Mouse (Mus musculus) heart, postnatal 0 days (tissue): ENCODE measurements around the gene Plekhb2. TPM values are rescaled to one million over a fixed set of nuclear protein-coding genes. Genes with fewer than 3 reads are reported as not detected.

ENCODE experiments used
- ATAC-seq: fragments of 200-750 bp; cut with Nextera tagmentation; 2 replicates; pipeline ENCODE4 v1.8.0; 2017; ENCODE audit warnings: low read depth, moderate number of reproducible peaks, moderate library complexity; ENCODE audit not compliant: insufficient read depth
- DNase-seq: peaks from one replicate; pipeline ENCODE4 v3.0.0-alpha.2; 2016; ENCODE audit warnings: low spot score
- H3K27ac ChIP-seq: fragments of 300-500 bp; sonication (generic); 2 replicates; pipeline ENCODE4 v1.5.1; 2014; ENCODE audit warnings: low read depth, mild to moderate bottlenecking
- H3K27me3 ChIP-seq: fragments of 300-500 bp; sonication (generic); 2 replicates; pipeline ENCODE4 v1.6.1; 2014; ENCODE audit warnings: low read length, mixed read lengths; ENCODE audit not compliant: control insufficient read depth, insufficient read depth
- H3K36me3 ChIP-seq: fragments of 300-500 bp; sonication (generic); replicated peaks from 2 replicates; pipeline ENCODE4 v1.6.1; 2014; ENCODE audit warnings: low read length, mixed read lengths; ENCODE audit not compliant: control insufficient read depth, insufficient read depth
- H3K4me1 ChIP-seq: fragments of 300-500 bp; sonication (generic); 2 replicates; pipeline ENCODE4 v1.6.1; 2014; ENCODE audit warnings: antibody characterized with exemption; ENCODE audit not compliant: control insufficient read depth, insufficient read depth
- H3K4me2 ChIP-seq: fragments of 300-500 bp; sonication (generic); 2 replicates; pipeline ENCODE4 v1.6.1; 2014; ENCODE audit warnings: low read depth, mild to moderate bottlenecking, low read length, moderate library complexity
- H3K4me3 ChIP-seq: fragments of 300-500 bp; sonication (generic); 2 replicates; pipeline ENCODE4 v1.5.1; 2014; ENCODE audit warnings: low read depth, low read length
- H3K9ac ChIP-seq: fragments of 300-500 bp; sonication (generic); replicated peaks from 2 replicates; pipeline ENCODE4 v1.6.1; 2014; ENCODE audit warnings: low read depth, low read length, mixed read lengths
- H3K9me3 ChIP-seq: fragments of 300-500 bp; sonication (generic); replicated peaks from 2 replicates; pipeline ENCODE4 v1.6.1; 2016; ENCODE audit warnings: low read length; ENCODE audit not compliant: control insufficient read depth
- CTCF ChIP-seq: IDR thresholded peaks from 2 replicates; pipeline ENCODE4 v1.5.1; 2016; ENCODE audit warnings: antibody characterized with exemption, control low read depth, low read depth
- EP300 ChIP-seq: IDR thresholded peaks from 2 replicates; pipeline ENCODE4 v1.6.1; 2016; ENCODE audit warnings: antibody characterized with exemption, low read depth
- WGBS: fragments of 180-500 bp; shearing (Covaris S2); extraction: QIAGEN DNeasy Blood & Tissue Kit; methylation state at CpG from one replicate; pipeline ENCODE4 v1.1.7; 2014; 5-methylcytosine and 5-hydroxymethylcytosine counted together
- polyA plus RNA-seq: library from polyadenylated mRNA; unstranded; fragments of >200 nt; fragmentation: Nextera tagmentation; extraction: Ambion mirVana; gene quantifications from 2 replicates; pipeline ENCODE4 v1.2.1, GENCODE M21; 2015
- total RNA-seq: library from RNA; depleted of rRNA; stranded (reverse); fragments of >200 nt; gene quantifications from 2 replicates; pipeline ENCODE4 v1.2.3, GENCODE M21; 2014; ENCODE audit warnings: low replicate concordance

The Plekhb2 gene
- total and polyA plus RNA-seq, 2 experiments from 2014 or later: 67.2 to 79.3 TPM

DNA sequence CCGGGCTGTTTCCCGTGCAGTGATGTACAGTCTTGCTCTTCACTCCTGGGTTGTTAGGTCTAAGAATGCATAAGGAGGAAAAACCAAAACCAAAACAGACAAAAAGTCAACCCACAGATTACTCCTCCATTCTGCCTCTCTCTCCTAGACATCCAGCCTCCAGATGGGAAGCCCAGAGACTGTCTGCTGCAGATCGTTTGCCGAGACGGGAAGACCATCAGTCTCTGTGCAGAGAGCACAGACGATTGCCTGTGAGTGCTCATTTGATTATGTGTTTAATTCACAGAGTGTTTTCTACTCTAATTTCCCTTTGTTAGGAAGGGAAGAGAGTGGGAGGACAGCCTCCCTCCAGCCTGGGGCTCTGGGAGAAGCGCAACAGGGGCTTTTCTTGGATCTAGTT lies 13.5 kb downstream of the Plekhb2 start:
- 84% methylated on average over 7 of the region's 7 CpGs for WGBS
- no peak for TF ChIP-seq CTCF
- Histone ChIP-seq H3K9me3 (no peaks in the 10 kb centered on the region), H3K4me3 (no peak overlapping the region), H3K27me3 (no peaks in the 10 kb centered on the region), H3K4me2 (no peak overlapping the region), H3K9ac (no peak overlapping the region), H3K36me3 (peaks cover 30% of the 10 kb centered on the region), H3K27ac (no peak overlapping the region), H3K4me1 (no peaks in the 10 kb centered on the region)
- no peak for ATAC-seq
- DNase-seq: no peak

DNA sequence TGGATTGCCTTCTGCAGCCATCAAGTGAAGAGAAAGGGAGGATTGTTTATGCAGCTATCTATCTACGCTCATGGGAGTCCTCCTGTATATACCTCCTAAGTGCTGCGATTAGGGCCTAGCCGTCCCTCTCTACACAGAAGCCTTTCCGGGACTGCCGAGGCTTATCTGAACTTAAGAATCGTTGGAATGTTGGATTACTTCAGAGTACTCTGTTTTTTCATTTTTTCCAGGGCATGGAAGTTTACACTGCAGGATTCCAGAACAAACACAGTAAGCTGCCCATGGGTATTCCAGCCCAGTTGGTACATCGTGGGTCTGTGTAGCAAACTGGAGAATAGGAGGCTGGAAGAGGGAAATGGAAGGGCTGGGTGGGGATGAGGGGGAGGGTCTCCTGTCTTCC lies 14.5 kb downstream of the Plekhb2 start:
- H3K4me1 ChIP-seq: no peaks in the 10 kb centered on the region
- H3K4me2 ChIP-seq: no peak overlapping the region
- 25% methylated on average over 7 of the region's 7 CpGs for WGBS
- H3K4me3 ChIP-seq: no peak overlapping the region
- no peak overlapping the region for H3K27ac ChIP-seq
- peak; percentile 36 for DNase-seq
- no peaks in the 10 kb centered on the region for H3K9me3 ChIP-seq
- H3K27me3 ChIP-seq: no peaks in the 10 kb centered on the region
- TF ChIP-seq EP300: no peak
- TF ChIP-seq CTCF: no peak
- peaks cover 39% of the 10 kb centered on the region for H3K36me3 ChIP-seq
- H3K9ac ChIP-seq: no peak overlapping the region
- no peak; the same call in 1 of the 2 replicates for ATAC-seq

DNA sequence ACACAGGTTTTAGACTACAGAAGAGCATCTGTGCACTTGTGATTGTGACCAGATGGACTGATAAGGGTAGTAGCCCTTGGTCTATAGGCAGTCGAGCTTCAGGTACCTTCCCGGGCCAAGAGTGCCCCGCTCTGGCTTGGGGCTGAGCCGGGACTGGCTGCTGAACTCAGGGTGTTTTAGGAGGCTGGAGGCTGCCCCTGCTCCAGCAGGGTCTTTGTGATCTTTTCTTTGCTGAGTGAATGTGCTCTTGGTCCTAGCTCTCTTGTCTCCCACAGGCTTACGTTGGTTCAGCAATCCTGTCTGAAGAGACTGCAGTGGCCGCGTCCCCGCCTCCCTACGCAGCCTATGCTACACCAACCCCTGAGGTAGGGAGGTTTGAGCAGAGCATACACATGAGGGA lies 16.1 kb downstream of the Plekhb2 start:
- Histone ChIP-seq H3K36me3 (peaks cover 55% of the 10 kb centered on the region), H3K27me3 (no peaks in the 10 kb centered on the region), H3K9me3 (no peaks in the 10 kb centered on the region), H3K4me3 (no peak overlapping the region), H3K4me2 (no peak overlapping the region), H3K27ac (no peak overlapping the region), H3K4me1 (no peaks in the 10 kb centered on the region), H3K9ac (no peak overlapping the region)
- ATAC-seq (no peak), DNase-seq (no peak)
- TF ChIP-seq EP300 (no peak), CTCF (no peak)
- WGBS: 91% methylated on average over 9 of the region's 9 CpGs

DNA sequence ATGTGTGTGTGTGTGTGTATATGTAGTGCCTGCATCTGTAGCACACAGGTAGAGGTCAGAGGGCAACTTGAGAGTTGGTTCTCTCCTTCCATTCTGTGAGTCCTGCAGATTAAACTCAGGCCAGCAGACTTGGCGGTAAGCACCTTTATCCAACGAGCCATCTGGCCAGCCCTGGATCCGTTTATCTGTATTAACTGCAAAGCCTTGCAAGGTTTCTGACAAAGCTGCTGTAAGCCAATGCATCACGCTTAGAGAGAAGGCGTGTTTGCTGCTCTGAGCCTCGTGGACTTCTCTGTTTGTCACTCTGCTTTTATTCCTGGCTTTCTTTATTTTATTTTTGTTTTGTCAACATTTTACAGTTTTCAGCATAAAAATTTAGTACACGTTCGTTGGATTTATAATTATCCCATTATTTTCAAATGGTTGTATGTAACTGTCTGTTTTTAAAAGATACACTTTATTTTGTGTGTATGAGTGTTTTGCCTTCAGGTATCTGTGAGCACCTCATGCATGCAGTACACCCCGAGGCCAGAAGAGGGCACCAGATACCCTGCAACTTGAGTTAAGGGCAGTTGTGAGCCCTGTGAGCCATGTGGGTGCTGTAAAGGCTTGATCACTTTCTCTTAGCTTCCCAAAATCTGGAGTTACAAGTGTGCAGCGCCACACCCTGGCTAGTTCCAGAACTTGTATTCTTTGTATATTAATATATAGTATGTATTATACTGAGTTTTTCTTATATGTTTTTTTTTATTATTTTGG lies 17.2 kb downstream of the Plekhb2 start:
- Histone ChIP-seq H3K9ac (no peak overlapping the region), H3K9me3 (no peaks in the 10 kb centered on the region), H3K36me3 (peaks cover 59% of the 10 kb centered on the region), H3K27me3 (no peaks in the 10 kb centered on the region), H3K4me1 (no peaks in the 10 kb centered on the region), H3K4me3 (no peak overlapping the region), H3K4me2 (no peak overlapping the region), H3K27ac (no peak overlapping the region)
- 57% methylated on average over 10 of the region's 10 CpGs for WGBS
- DNase-seq (peak; percentile 80), ATAC-seq (peak; percentile 66)
- peak; percentile 93 for TF ChIP-seq CTCF
- TF ChIP-seq EP300: no peak

DNA sequence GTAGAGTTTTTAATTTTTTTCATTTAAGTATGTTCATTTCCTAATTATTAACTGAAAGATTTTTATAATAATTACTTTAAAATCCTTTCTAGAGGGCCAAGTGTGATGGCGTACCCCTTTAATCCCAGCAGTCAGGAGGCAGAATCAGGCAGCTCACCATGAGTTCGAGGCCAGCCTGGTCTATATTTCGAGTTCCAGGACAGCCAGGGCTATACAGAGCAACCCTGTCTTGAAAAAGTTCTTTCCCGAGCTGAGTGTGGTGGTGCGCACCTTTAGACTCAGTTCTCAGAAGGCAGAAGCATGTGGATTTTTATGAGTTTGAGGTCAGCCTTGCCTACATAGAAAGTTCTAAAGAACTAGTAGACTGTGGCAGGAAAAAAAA lies 17.8 kb downstream of the Plekhb2 start:
- Histone ChIP-seq H3K4me1 (no peaks in the 10 kb centered on the region), H3K27ac (no peak overlapping the region), H3K36me3 (peaks cover 54% of the 10 kb centered on the region), H3K9me3 (no peaks in the 10 kb centered on the region), H3K27me3 (no peaks in the 10 kb centered on the region), H3K4me2 (no peak overlapping the region), H3K4me3 (no peak overlapping the region), H3K9ac (no peak overlapping the region)
- no peak for TF ChIP-seq EP300
- TF ChIP-seq CTCF: no peak
- no peak for DNase-seq
- no peak for ATAC-seq
- 90% methylated on average over 5 of the region's 5 CpGs for WGBS

DNA sequence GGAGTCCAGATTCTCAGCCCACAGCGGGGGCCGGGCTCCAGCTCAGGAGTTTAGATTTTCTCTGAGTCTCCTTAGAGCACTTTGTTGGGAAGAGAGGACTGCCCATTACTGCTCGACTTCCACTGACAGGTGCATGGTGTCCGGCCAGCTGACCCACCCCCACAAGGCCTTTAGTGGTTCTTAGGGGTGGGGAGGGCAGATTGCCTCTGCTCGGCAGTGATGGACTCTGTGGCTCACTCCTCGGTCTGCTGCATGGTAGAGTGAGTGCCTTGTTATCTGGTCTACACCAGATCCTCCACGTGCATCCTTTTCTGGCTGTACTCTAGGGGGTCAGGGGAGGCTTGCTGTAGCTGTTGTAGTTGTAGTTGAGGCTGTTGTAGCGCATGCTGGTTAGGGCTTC lies 18.6 kb downstream of the Plekhb2 start:
- no peaks in the 10 kb centered on the region for H3K4me1 ChIP-seq
- H3K9me3 ChIP-seq: no peaks in the 10 kb centered on the region
- H3K9ac ChIP-seq: no peak overlapping the region
- no peak for TF ChIP-seq CTCF
- no peak for TF ChIP-seq EP300
- H3K4me3 ChIP-seq: no peak overlapping the region
- ATAC-seq: no peak
- peaks cover 51% of the 10 kb centered on the region for H3K36me3 ChIP-seq
- no peak overlapping the region for H3K4me2 ChIP-seq
- H3K27ac ChIP-seq: no peak overlapping the region
- WGBS: 88% methylated on average over 8 of the region's 8 CpGs
- H3K27me3 ChIP-seq: no peaks in the 10 kb centered on the region
- no peak for DNase-seq
